Mouse (Mus musculus) embryo, embryonic 11.5 days (tissue): Measurements from ENCODE around the gene Tmem191c.

ENCODE experiments used
- DNase-seq: peaks from one replicate; pipeline ENCODE4 v3.0.0-alpha.2; 2012; ENCODE audit warnings: low read depth, low spot score

The Tmem191c gene

DNA sequence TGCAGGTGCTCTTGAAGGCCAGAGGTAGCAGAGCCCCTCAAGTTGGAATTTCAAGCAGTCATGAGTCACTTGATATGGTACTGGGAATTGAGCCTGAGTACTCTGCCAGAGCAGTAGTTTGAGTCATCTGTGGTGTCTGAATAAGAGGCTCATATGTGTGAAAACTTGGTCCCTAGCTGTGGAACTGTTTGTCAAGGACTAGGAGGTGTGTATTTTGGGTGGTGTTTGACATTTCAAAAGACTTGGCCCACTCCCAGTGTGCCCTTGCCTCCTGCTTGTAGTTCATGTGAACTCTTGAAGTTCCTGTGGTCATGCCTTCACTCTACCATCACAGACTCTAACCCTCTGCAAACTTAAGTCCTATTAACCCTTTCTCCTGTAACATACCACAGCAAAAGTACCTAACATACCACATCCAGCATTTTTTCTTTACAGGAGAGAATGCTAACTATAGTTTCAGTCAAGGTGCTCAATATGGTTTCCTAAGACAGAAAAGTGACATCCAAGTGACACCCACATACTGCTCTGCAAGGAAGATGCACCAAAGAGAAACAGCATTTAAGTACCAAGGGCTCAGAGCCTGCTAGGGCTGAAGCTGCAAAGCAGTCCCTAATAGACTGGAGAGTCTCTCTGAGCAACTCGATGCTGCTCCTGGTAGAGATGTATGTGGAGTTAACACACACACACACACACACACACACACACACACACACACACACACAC is 54.1 kb downstream of the Tmem191c start:
- DNase-seq: no peak

DNA sequence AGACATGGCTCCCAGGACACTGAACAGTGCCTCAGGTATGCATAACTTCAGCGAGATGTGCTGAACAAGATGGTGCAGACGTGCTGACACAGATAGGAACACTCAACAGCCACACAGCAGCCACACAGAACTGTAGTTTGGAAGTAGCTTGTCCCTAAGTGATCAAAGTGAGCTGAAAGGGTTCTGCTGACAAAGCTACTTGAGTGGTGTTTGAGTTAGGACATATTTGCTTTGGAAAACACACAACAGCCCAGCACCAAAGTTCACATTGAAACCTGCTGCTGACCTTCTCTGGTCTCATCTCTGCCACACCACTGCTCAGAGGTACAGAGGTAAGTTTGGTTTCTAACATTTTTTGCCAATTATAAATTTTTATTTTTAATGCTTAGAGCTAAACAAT is 55.2 kb downstream of the Tmem191c start, which contains the start of gene Serpind1:
Serpind1 (plus strand) TSS at position 256 of the 400 bp plus-strand sequence.
- no peak for DNase-seq

DNA sequence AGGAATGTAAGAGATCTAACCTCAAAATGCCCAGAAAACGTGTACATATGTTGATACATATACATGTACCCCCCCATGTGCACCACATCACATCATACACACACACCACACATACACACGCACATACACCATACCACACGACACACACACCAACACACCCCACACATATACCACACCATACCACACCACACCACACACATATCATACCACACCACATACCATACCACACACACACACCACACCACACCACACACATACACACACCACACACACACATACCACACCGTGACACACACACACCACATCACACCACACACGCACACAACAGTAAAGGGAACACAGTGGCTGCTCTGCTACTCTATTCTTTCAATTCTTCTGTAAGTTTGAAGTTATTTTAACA is 56.0 kb downstream of the Tmem191c start:
- no peak for DNase-seq
